ENCODE assay signal across 14 mouse cellular contexts in genomic region chr6:83482418-83483085, GRCm38 (mm10). TPM values are rescaled to one million over a fixed set of nuclear protein-coding genes. Genes with fewer than 3 reads are reported as not detected.
DNase-seq lines count a peak whose midpoint lies in the region; ATAC-seq and TF ChIP-seq lines count a peak whose summit lies in the region.
"Had no signal": no experiment of that assay in that cellular context is flagged by ENCODE, and none has a peak within 500 bp of the region (broad histone marks: within the 10 kb centered on the region; RNA-seq: fewer than 3 reads in every experiment).

No protein-coding gene starts in this region.

- no peak overlapping the region for H3K4me3 ChIP-seq in heart, embryonic 16.5 days (ENCODE audit: low read length)
- H3K4me3 ChIP-seq in heart, embryonic 12.5 days, result no peak overlapping the region
- peak overlapping the region; percentile 28 for H3K4me3 ChIP-seq in bone marrow macrophage, adult 2 months (ENCODE audit: insufficient read depth, low read length)
- H3K4me3 ChIP-seq: forebrain, embryonic 15.5 days had no signal

- TF ChIP-seq CTCF in bone marrow macrophage, adult 2 months (IDR thresholded peaks at IDR 0.05; ENCODE audit: low read depth, low read length), result no peak

- 54% methylated on average over 10 of the region's 10 CpGs for WGBS in heart, embryonic 16.5 days
- WGBS in heart, embryonic 12.5 days, result 63% methylated on average over 10 of the region's 10 CpGs

- H3K36me3 ChIP-seq in heart, embryonic 16.5 days (ENCODE audit: control insufficient read depth, insufficient read depth), result peaks cover 27% of the 10 kb centered on the region
- H3K36me3 ChIP-seq in heart, embryonic 12.5 days, result peaks cover 83% of the 10 kb centered on the region

- H3K27me3 ChIP-seq in heart, embryonic 16.5 days (ENCODE audit: control insufficient read depth, insufficient read depth, low read length), result no peaks in the 10 kb centered on the region
- H3K27me3 ChIP-seq in heart, embryonic 12.5 days (replicated peaks), result no peaks in the 10 kb centered on the region
- H3K27me3 ChIP-seq: forebrain, embryonic 15.5 days had no signal

- peak; percentile 44 to 62 for DNase-seq in kidney, postnatal 36 days
- DNase-seq in monocyte, adult 2 months (ENCODE audit: low read depth in 1 of 2, low spot score in 2 of 2), result peak; percentile 48 to 60
- no peak for DNase-seq in retina, embryonic 14.5 days (ENCODE audit: low spot score)
- DNase-seq in adrenal gland, postnatal 25 days, result no peak
- DNase-seq in c-Kit-positive CD71-positive TER-119-positive erythroid progenitor cells, embryonic 14.5 days (ENCODE audit: low spot score), result no peak
- DNase-seq: embryo, embryonic 11 days; thymus, postnatal 14 days had no signal

- peaks cover 7% of the 10 kb centered on the region; the same call in 1 of the 2 replicates for H3K4me1 ChIP-seq in heart, embryonic 16.5 days (ENCODE audit: control insufficient read depth, insufficient read depth, low read length)
- no peaks in the 10 kb centered on the region for H3K4me1 ChIP-seq in heart, embryonic 12.5 days (replicated peaks)
- peaks cover 53% of the 10 kb centered on the region for H3K4me1 ChIP-seq in bone marrow macrophage, adult 2 months (ENCODE audit: control insufficient read depth, insufficient read depth, low read length)

- H3K4me2 ChIP-seq in heart, embryonic 16.5 days (ENCODE audit: low read depth, low read length), result no peak overlapping the region
- H3K4me2 ChIP-seq in heart, embryonic 12.5 days, result no peak overlapping the region
- H3K4me2 ChIP-seq: forebrain, embryonic 15.5 days; heart, embryonic 11.5 days; midbrain, embryonic 11.5 days had no signal

- no peak for TF ChIP-seq POLR2A in bone marrow macrophage, adult 2 months (IDR thresholded peaks at IDR 0.05; ENCODE audit: borderline replicate concordance, low read depth, low read length)

- 0 out of 2 replicates have a peak overlapping the region, but pooled peaks have one; percentile 16 for H3K27ac ChIP-seq in heart, embryonic 16.5 days (ENCODE audit: low read length)
- H3K27ac ChIP-seq in heart, embryonic 12.5 days (ENCODE audit: poor library complexity, severe bottlenecking), result no peak overlapping the region
- peak overlapping the region; percentile 93 for H3K27ac ChIP-seq in bone marrow macrophage, adult 2 months (ENCODE audit: insufficient read depth, low read depth, low read length)
- H3K27ac ChIP-seq: forebrain, embryonic 15.5 days had no signal

- no peak for ATAC-seq in heart, embryonic 16.5 days (replicated peaks; ENCODE audit: extremely low read depth, insufficient read depth, low FRiP score)
- no peak for ATAC-seq in heart, embryonic 12.5 days (ENCODE audit: insufficient number of reproducible peaks, low FRiP score)
- ATAC-seq: activated CD4-positive, CD25-positive, alpha-beta regulatory T cell, adult 4 months; forebrain, embryonic 15.5 days had no signal

- no peak overlapping the region for H3K9ac ChIP-seq in heart, embryonic 16.5 days (ENCODE audit: low read length)
- H3K9ac ChIP-seq in heart, embryonic 12.5 days, result no peak overlapping the region
- H3K9ac ChIP-seq: forebrain, embryonic 15.5 days had no signal

- no peaks in the 10 kb centered on the region for H3K9me3 ChIP-seq in heart, embryonic 16.5 days (replicated peaks; ENCODE audit: control insufficient read depth, low read length)
- no peaks in the 10 kb centered on the region for H3K9me3 ChIP-seq in heart, embryonic 12.5 days (replicated peaks)
- H3K9me3 ChIP-seq: forebrain, embryonic 15.5 days had no signal

RNA-seq across cellular contexts. Expression of gene Tet3, which starts 23.7 kb away (rescaled TPM):
- 29.0 and 29.3 TPM in 2 replicates for polyA plus RNA-seq in heart, embryonic 16.5 days (2015; fragmentation: Nextera tagmentation; extraction: Ambion mirVana)
- polyA plus RNA-seq in heart, embryonic 12.5 days (2016; fragmentation: Nextera tagmentation; extraction: Ambion mirVana), result 31.3 and 33.6 TPM in 2 replicates
- polyA plus RNA-seq in bone marrow macrophage, adult 2 months (2012; ENCODE audit: insufficient read depth, insufficient read length, missing spikeins), result 46.8 and 46.9 TPM in 2 replicates
- 38.5 and 52.6 TPM in 2 replicates for total RNA-seq in adrenal gland, postnatal 25 days (2021)

RNA-seq across cellular contexts. Expression of gene Dguok, which starts 24.2 kb away (rescaled TPM):
- 57.6 and 58.2 TPM in 2 replicates for polyA plus RNA-seq in heart, embryonic 16.5 days (2015; fragmentation: Nextera tagmentation; extraction: Ambion mirVana)
- 46.5 and 52.5 TPM in 2 replicates for polyA plus RNA-seq in heart, embryonic 12.5 days (2016; fragmentation: Nextera tagmentation; extraction: Ambion mirVana)
- 61.5 and 63.2 TPM in 2 replicates for polyA plus RNA-seq in bone marrow macrophage, adult 2 months (2012; ENCODE audit: insufficient read depth, insufficient read length, missing spikeins)
- total RNA-seq in adrenal gland, postnatal 25 days (2021), result 50.2 and 56.8 TPM in 2 replicates

RNA-seq across cellular contexts. Expression of gene Actg2, which starts 53.5 kb away (rescaled TPM):
- 24.2 and 32.8 TPM in 2 replicates for polyA plus RNA-seq in heart, embryonic 16.5 days (2015; fragmentation: Nextera tagmentation; extraction: Ambion mirVana)
- 8.6 and 10.1 TPM in 2 replicates for polyA plus RNA-seq in heart, embryonic 12.5 days (2016; fragmentation: Nextera tagmentation; extraction: Ambion mirVana)
- 4.6 and 4.7 TPM in 2 replicates for polyA plus RNA-seq in bone marrow macrophage, adult 2 months (2012; ENCODE audit: insufficient read depth, insufficient read length, missing spikeins)
- not detected in 2 replicates for total RNA-seq in adrenal gland, postnatal 25 days (2021)

Comparison
In these comparisons a context has a peak if more than half of its experiments do, and no peak if none do; other contexts are left out.
1. DNase-seq: peak in kidney, postnatal 36 days (2 of 2) and monocyte, adult 2 months (2 of 2); none in retina, embryonic 14.5 days (single experiment), adrenal gland, postnatal 25 days (single experiment) and c-Kit-positive CD71-positive TER-119-positive erythroid progenitor cells, embryonic 14.5 days (single experiment).